Mouse (Mus musculus) forebrain, embryonic 16.5 days (tissue): Measurements from ENCODE around the gene Nhlh1. TPM values are rescaled to one million over a fixed set of nuclear protein-coding genes. Genes with fewer than 3 reads are reported as not detected.

Source experiments
- ATAC-seq: fragments of 200-750 bp; cut with Nextera tagmentation; 2 replicates; pipeline ENCODE4 v1.8.0; 2017; ENCODE audit warnings: mild to moderate bottlenecking, moderate library complexity
- H3K27ac ChIP-seq: fragments of 300-500 bp; sonication (generic); 2 replicates; pipeline ENCODE4 v1.5.1; 2014; ENCODE audit warnings: low read length, control low read depth
- H3K27me3 ChIP-seq: fragments of 300-500 bp; sonication (generic); replicated peaks from 2 replicates; pipeline ENCODE4 v1.6.1; 2014; ENCODE audit warnings: low read length; ENCODE audit not compliant: control insufficient read depth, insufficient read depth
- H3K36me3 ChIP-seq: fragments of 300-500 bp; sonication (generic); 2 replicates; pipeline ENCODE4 v1.6.1; 2014; ENCODE audit not compliant: control insufficient read depth, insufficient read depth
- H3K4me1 ChIP-seq: fragments of 300-500 bp; sonication (generic); replicated peaks from 2 replicates; pipeline ENCODE4 v1.6.1; 2014; ENCODE audit warnings: low read length; ENCODE audit not compliant: control insufficient read depth, insufficient read depth
- H3K4me2 ChIP-seq: fragments of 300-500 bp; sonication (generic); 2 replicates; pipeline ENCODE4 v1.6.1; 2014; ENCODE audit warnings: mild to moderate bottlenecking, low read length, control low read depth
- H3K4me3 ChIP-seq: fragments of 300-500 bp; sonication (generic); replicated peaks from 2 replicates; pipeline ENCODE4 v1.5.1; 2014; ENCODE audit warnings: mild to moderate bottlenecking, low read length, control low read depth
- H3K9ac ChIP-seq: fragments of 300-500 bp; sonication (generic); replicated peaks from 2 replicates; pipeline ENCODE4 v1.6.1; 2014; ENCODE audit warnings: low read depth, low read length, control low read depth
- H3K9me3 ChIP-seq: fragments of 300-500 bp; sonication (generic); 2 replicates; pipeline ENCODE4 v1.6.1; 2016; ENCODE audit warnings: low read length; ENCODE audit not compliant: control insufficient read depth
- WGBS: fragments of 180-500 bp; shearing (Covaris S2); extraction: QIAGEN DNeasy Blood & Tissue Kit; methylation state at CpG from one replicate; pipeline ENCODE4 v1.1.7; 2014; 5-methylcytosine and 5-hydroxymethylcytosine counted together
- polyA plus RNA-seq: library from polyadenylated mRNA; unstranded; fragments of >200 nt; fragmentation: Nextera tagmentation; extraction: Ambion mirVana; gene quantifications from 2 replicates; pipeline ENCODE4 v1.2.1, GENCODE M21; 2015

Gene Nhlh1
- polyA plus RNA-seq, 1 experiment from 2014 or later: 2.0 TPM

- ATAC-seq: no peak
- Histone ChIP-seq H3K36me3 (no peaks in the 10 kb centered on the region), H3K27ac (peak overlapping the region; percentile 62; the same call in 1 of the 2 replicates), H3K4me2 (no peak overlapping the region), H3K27me3 (no peaks in the 10 kb centered on the region), H3K4me1 (peaks cover 27% of the 10 kb centered on the region), H3K9me3 (no peaks in the 10 kb centered on the region), H3K4me3 (no peak overlapping the region), H3K9ac (no peak overlapping the region)
- 51% methylated on average over 7 of the region's 7 CpGs for WGBS
Measured at GRCm38 (mm10) chr1:172058874-172059273, 1.5 kb upstream of the Nhlh1 start.

GRCm38 (mm10) chr1:172058321-172058720, 948 bp upstream of the Nhlh1 start:
- Histone ChIP-seq H3K9me3 (no peaks in the 10 kb centered on the region), H3K27ac (peak overlapping the region; percentile 62), H3K4me3 (no peak overlapping the region), H3K9ac (no peak overlapping the region), H3K4me1 (peaks cover 32% of the 10 kb centered on the region), H3K36me3 (no peaks in the 10 kb centered on the region), H3K27me3 (no peaks in the 10 kb centered on the region), H3K4me2 (no peak overlapping the region)
- ATAC-seq: 0 out of 2 replicates have a peak, but pooled peaks have one; percentile 10
- WGBS: 44% methylated on average over 6 of the region's 6 CpGs

- H3K27me3 ChIP-seq: no peaks in the 10 kb centered on the region
- H3K4me3 ChIP-seq: peak overlapping the region; percentile 23; the same call in 1 of the 2 replicates
- H3K27ac ChIP-seq: no peak overlapping the region
- peak overlapping the region; percentile 35 for H3K4me2 ChIP-seq
- peaks cover 36% of the 10 kb centered on the region for H3K4me1 ChIP-seq
- H3K9me3 ChIP-seq: no peaks in the 10 kb centered on the region
- no peak for ATAC-seq
- H3K9ac ChIP-seq: no peak overlapping the region; the same call in 1 of the 2 replicates
- WGBS: 55% methylated on average over 4 of the region's 4 CpGs
- H3K36me3 ChIP-seq: no peaks in the 10 kb centered on the region
Measured at GRCm38 (mm10) chr1:172056251-172056650, 1.1 kb downstream of the Nhlh1 start.

GRCm38 (mm10) chr1:172053541-172054440, 3.6 kb downstream of the Nhlh1 start:
- H3K4me1 ChIP-seq: peaks cover 37% of the 10 kb centered on the region

GRCm38 (mm10) chr1:172052766-172053279, 4.5 kb downstream of the Nhlh1 start:
- ATAC-seq: no peak
- WGBS: 13% methylated on average over 10 of the region's 10 CpGs
- Histone ChIP-seq H3K27ac (no peak overlapping the region), H3K9me3 (no peaks in the 10 kb centered on the region), H3K36me3 (no peaks in the 10 kb centered on the region), H3K9ac (no peak overlapping the region; the same call in 1 of the 2 replicates), H3K4me3 (no peak overlapping the region), H3K27me3 (no peaks in the 10 kb centered on the region), H3K4me1 (peaks cover 37% of the 10 kb centered on the region), H3K4me2 (peak overlapping the region; percentile 17; the same call in 1 of the 2 replicates)

More at GRCm38 (mm10) chr1:172053541-172054440, 3.6 kb downstream of the Nhlh1 start:
- Histone ChIP-seq H3K27ac (no peak overlapping the region), H3K9me3 (no peaks in the 10 kb centered on the region), H3K27me3 (no peaks in the 10 kb centered on the region), H3K4me2 (peak overlapping the region; percentile 66), H3K4me3 (peak overlapping the region; percentile 43), H3K36me3 (no peaks in the 10 kb centered on the region), H3K9ac (peak overlapping the region; percentile 58)
- 0 out of 2 replicates have a peak, but pooled peaks have one; percentile 1 for ATAC-seq
- 5% methylated on average over 42 of the region's 42 CpGs for WGBS

GRCm38 (mm10) chr1:172049131-172049782, 8.1 kb downstream of the Nhlh1 start:
- Histone ChIP-seq H3K9me3 (no peaks in the 10 kb centered on the region), H3K4me2 (peak overlapping the region; percentile 35), H3K27ac (peak overlapping the region; percentile 91), H3K36me3 (no peaks in the 10 kb centered on the region), H3K4me3 (no peak overlapping the region), H3K4me1 (peaks cover 34% of the 10 kb centered on the region), H3K27me3 (no peaks in the 10 kb centered on the region), H3K9ac (peak overlapping the region; percentile 50)
- peak; percentile 13 for ATAC-seq
- 17% methylated on average over 13 of the region's 13 CpGs for WGBS

GRCm38 (mm10) chr1:172048241-172048734, 9.1 kb downstream of the Nhlh1 start:
- ATAC-seq: peak; percentile 85
- no peaks in the 10 kb centered on the region for H3K36me3 ChIP-seq
- peak overlapping the region; percentile 13; the same call in 1 of the 2 replicates for H3K4me3 ChIP-seq
- WGBS: 5% methylated on average over 6 of the region's 6 CpGs
- H3K27ac ChIP-seq: peak overlapping the region; percentile 91
- H3K27me3 ChIP-seq: no peaks in the 10 kb centered on the region
- H3K9me3 ChIP-seq: no peaks in the 10 kb centered on the region
- H3K4me1 ChIP-seq: peaks cover 24% of the 10 kb centered on the region
- H3K9ac ChIP-seq: peak overlapping the region; percentile 49
- H3K4me2 ChIP-seq: peak overlapping the region; percentile 35

- 0 out of 2 replicates have a peak overlapping the region, but pooled peaks have one; percentile 30 for H3K9ac ChIP-seq
- H3K27me3 ChIP-seq: no peaks in the 10 kb centered on the region
- H3K4me3 ChIP-seq: no peak overlapping the region
- no peak overlapping the region for H3K27ac ChIP-seq
- no peaks in the 10 kb centered on the region for H3K36me3 ChIP-seq
- no peaks in the 10 kb centered on the region for H3K9me3 ChIP-seq
- H3K4me1 ChIP-seq: peaks cover 20% of the 10 kb centered on the region
- H3K4me2 ChIP-seq: no peak overlapping the region
- WGBS: 13% methylated on average over 5 of the region's 5 CpGs
- peak; percentile 59 for ATAC-seq
Measured at GRCm38 (mm10) chr1:172046938-172047337, 10.4 kb downstream of the Nhlh1 start.

- Histone ChIP-seq H3K4me2 (no peak overlapping the region), H3K9ac (no peak overlapping the region), H3K27ac (no peak overlapping the region), H3K9me3 (no peaks in the 10 kb centered on the region), H3K27me3 (no peaks in the 10 kb centered on the region), H3K4me3 (no peak overlapping the region), H3K36me3 (no peaks in the 10 kb centered on the region), H3K4me1 (peaks cover 20% of the 10 kb centered on the region)
- 72% methylated on average over 8 of the region's 8 CpGs for whole genome bisulfite sequencing
- no peak for ATAC-seq
Measured at GRCm38 (mm10) chr1:172046410-172046809, 11.0 kb downstream of the Nhlh1 start.
